Mouse (Mus musculus) myocyte (in vitro differentiated cells): ENCODE measurements around the gene Pitpnb.

Experiments
- E2F4 ChIP-seq: IDR thresholded peaks from one replicate; pipeline ENCODE4 v1.6.1; 2011; ENCODE audit warnings: mild to moderate bottlenecking, control low read depth, moderate library complexity; ENCODE audit not compliant: insufficient read depth
- MAX ChIP-seq: IDR thresholded peaks from one replicate; pipeline ENCODE4 v1.6.1; 2011; ENCODE audit warnings: low read depth, mild to moderate bottlenecking, control low read depth
- MYOD1 ChIP-seq, 3 experiments: IDR thresholded peaks; one replicate each; pipeline ENCODE4 v1.6.1; 2011; ENCODE audit warnings: control low read depth in 2 of 3, low read depth in 2 of 3, mild to moderate bottlenecking in 2 of 3, moderate library complexity in 1 of 3; ENCODE audit not compliant: insufficient read length in 2 of 3, control insufficient read depth in 1 of 3
- POLR2A ChIP-seq: IDR thresholded peaks from one replicate; pipeline ENCODE4 v1.6.1; 2011; ENCODE audit warnings: low read depth, mild to moderate bottlenecking, control low read depth, moderate library complexity; ENCODE audit not compliant: insufficient read length
- POLR2AphosphoS2 ChIP-seq: IDR thresholded peaks from one replicate; pipeline ENCODE4 v1.6.1; 2011; ENCODE audit warnings: low read depth, control low read depth; ENCODE audit not compliant: insufficient read length
- TCF12 ChIP-seq: IDR thresholded peaks from one replicate; pipeline ENCODE4 v1.6.1; 2011; ENCODE audit warnings: mild to moderate bottlenecking, control low read depth; ENCODE audit not compliant: poor library complexity, insufficient read depth, severe bottlenecking
- USF1 ChIP-seq: IDR thresholded peaks from one replicate; pipeline ENCODE4 v1.6.1; 2011; ENCODE audit warnings: low read depth, mild to moderate bottlenecking, control low read depth, moderate library complexity

DNA sequence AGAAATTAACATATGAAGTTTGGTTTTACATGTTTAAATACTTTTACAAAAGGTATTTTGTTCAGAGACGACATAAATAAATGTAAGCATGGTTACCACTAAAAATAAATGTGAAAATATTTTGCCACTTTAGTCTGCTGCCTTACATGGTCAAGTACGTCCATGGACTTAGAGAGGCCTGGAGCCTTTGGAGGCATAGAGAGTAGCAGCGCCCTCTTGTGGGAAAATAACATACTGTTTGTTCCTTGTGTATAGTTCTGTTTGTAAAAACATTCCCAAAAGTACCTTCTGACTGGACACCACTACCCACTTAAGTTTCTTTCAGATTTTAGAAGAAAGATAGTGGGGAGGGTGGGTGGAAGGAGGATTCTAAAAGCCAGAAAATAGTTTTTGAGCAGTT lies 34.0 kb downstream of the Pitpnb start:
- TF ChIP-seq MAX (no peak), E2F4 (no peak), MYOD1 (IDR thresholded peaks at IDR 0.05; ENCODE audit: control insufficient read depth in 1 of 3, insufficient read length in 2 of 3, low read depth in 2 of 3) (no peak), POLR2AphosphoS2 (no peak), POLR2A (no peak), TCF12 (no peak), USF1 (no peak)
